In the genomic region with DNA sequence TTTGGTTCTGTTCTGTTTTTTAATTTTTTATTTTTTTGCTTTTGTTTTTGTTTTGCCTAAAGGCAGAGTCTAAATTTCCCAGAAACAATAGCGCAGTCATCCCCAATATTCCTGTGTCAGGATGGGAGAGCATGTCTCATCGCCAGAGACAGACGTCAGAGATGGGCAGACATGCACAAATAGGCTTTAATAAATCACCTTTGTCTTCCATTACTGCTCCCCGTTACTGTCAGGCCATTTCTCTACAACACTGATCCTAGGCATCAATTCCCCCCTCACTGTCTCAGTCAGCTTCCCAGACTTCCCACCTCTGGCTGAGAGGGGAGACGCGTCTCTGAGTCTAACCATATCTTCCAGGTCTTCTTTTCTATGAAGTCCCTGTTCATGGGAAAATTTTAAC, we compare ENCODE assay signal across 28 mouse cellular contexts.
"Had no signal": no experiment of that assay in that cellular context is flagged by ENCODE, and none has a peak within 500 bp of the region (broad histone marks: within the 10 kb centered on the region; RNA-seq: fewer than 3 reads in every experiment).

No protein-coding gene starts in this region.

- DNase-seq: cerebellum, adult 2 months; cerebellum, adult 8-10 months; cerebellum, adult 9-10 months; cerebellum, adult 9-11 months; cerebellum, postnatal 10 days; cerebellum, postnatal 14 days; cerebellum, postnatal 25 days; cerebellum, postnatal 36 days; embryo, embryonic 11 days; forebrain, postnatal 0 days; gastrocnemius, adult 2 months; gastrocnemius, postnatal 10 days; gastrocnemius, postnatal 14 days; gastrocnemius, postnatal 25 days; gastrocnemius, postnatal 36 days; heart, adult 18-20 months; heart, adult 2 months had no signal

- H3K4me3 ChIP-seq: embryonic facial prominence, embryonic 10.5 days; embryonic facial prominence, embryonic 12.5 days; embryonic facial prominence, embryonic 13.5 days; embryonic facial prominence, embryonic 15.5 days; erythroblast, embryonic 14.5 days; forebrain, embryonic 10.5 days; forebrain, embryonic 12.5 days; forebrain, embryonic 13.5 days; forebrain, embryonic 15.5 days; gastrocnemius, adult 2 months; heart, adult 2 months had no signal

- H3K27me3 ChIP-seq: embryonic facial prominence, embryonic 12.5 days; embryonic facial prominence, embryonic 13.5 days; embryonic facial prominence, embryonic 15.5 days; forebrain, embryonic 12.5 days; forebrain, embryonic 13.5 days; forebrain, embryonic 15.5 days had no signal

- H3K9ac ChIP-seq: embryonic facial prominence, embryonic 12.5 days; embryonic facial prominence, embryonic 13.5 days; embryonic facial prominence, embryonic 15.5 days; forebrain, embryonic 12.5 days; forebrain, embryonic 13.5 days; forebrain, embryonic 15.5 days; forebrain, postnatal 0 days had no signal

- ATAC-seq: forebrain, embryonic 13.5 days; forebrain, embryonic 14.5 days; forebrain, embryonic 15.5 days; forebrain, embryonic 16.5 days; forebrain, postnatal 0 days had no signal

- H3K4me2 ChIP-seq: embryonic facial prominence, embryonic 12.5 days; embryonic facial prominence, embryonic 13.5 days; embryonic facial prominence, embryonic 15.5 days; forebrain, embryonic 12.5 days; forebrain, embryonic 13.5 days; forebrain, embryonic 15.5 days had no signal

- H3K9me3 ChIP-seq: embryonic facial prominence, embryonic 10.5 days; embryonic facial prominence, embryonic 12.5 days; embryonic facial prominence, embryonic 13.5 days; embryonic facial prominence, embryonic 15.5 days; forebrain, embryonic 10.5 days; forebrain, embryonic 12.5 days; forebrain, embryonic 13.5 days; forebrain, embryonic 15.5 days had no signal

- H3K4me1 ChIP-seq: embryonic facial prominence, embryonic 12.5 days had no signal

- H3K27ac ChIP-seq: embryonic facial prominence, embryonic 10.5 days; embryonic facial prominence, embryonic 12.5 days; embryonic facial prominence, embryonic 13.5 days; embryonic facial prominence, embryonic 15.5 days; forebrain, embryonic 10.5 days; forebrain, embryonic 12.5 days; forebrain, embryonic 13.5 days; forebrain, embryonic 15.5 days; gastrocnemius, adult 2 months; heart, adult 2 months had no signal

- H3K36me3 ChIP-seq: embryonic facial prominence, embryonic 10.5 days; embryonic facial prominence, embryonic 12.5 days; embryonic facial prominence, embryonic 13.5 days; embryonic facial prominence, embryonic 15.5 days; forebrain, embryonic 10.5 days; forebrain, embryonic 12.5 days; forebrain, embryonic 15.5 days had no signal
